Mouse (Mus musculus): Measurements from ENCODE around the gene Gm17409. TPM values are rescaled to one million over a fixed set of nuclear protein-coding genes. Genes with fewer than 3 reads are reported as not detected.

The Gm17409 gene
- polyA plus RNA-seq, 1 experiment = not detected

- TF ChIP-seq CTCF (IDR thresholded peaks at IDR 0.05; ENCODE audit: insufficient read depth, low read length) (no peak), POLR2A (IDR thresholded peaks at IDR 0.05; ENCODE audit: borderline replicate concordance, extremely low read depth, low read depth, low read length) (no peak)
- no peak overlapping the region for H3K4me3 ChIP-seq (replicated peaks; ENCODE audit: extremely low read depth, low read depth, low read length)
- DNase-seq = no peak
- 42% methylated on average over 6 of the region's 6 CpGs for WGBS
- peaks cover 13% of the 10 kb centered on the region for H3K4me1 ChIP-seq (ENCODE audit: control insufficient read depth, insufficient read depth, low read length)
Measured at GRCm38 (mm10) chr2:58480764-58481163, 10.8 kb downstream of the Gm17409 start.

GRCm38 (mm10) chr2:58481450-58482100 is 11.7 kb downstream of the Gm17409 start:
- H3K4me3 ChIP-seq (replicated peaks; ENCODE audit: extremely low read depth, low read depth, low read length) = no peak overlapping the region
- no peak for DNase-seq
- 65% methylated on average over 9 of the region's 9 CpGs for WGBS
- peaks cover 19% of the 10 kb centered on the region for H3K4me1 ChIP-seq (ENCODE audit: control insufficient read depth, insufficient read depth, low read length)
- no peak for TF ChIP-seq POLR2A (IDR thresholded peaks at IDR 0.05; ENCODE audit: borderline replicate concordance, extremely low read depth, low read depth, low read length)
- no peak for TF ChIP-seq CTCF (IDR thresholded peaks at IDR 0.05; ENCODE audit: insufficient read depth, low read length)

GRCm38 (mm10) chr2:58484284-58484965 is 14.5 kb downstream of the Gm17409 start:
- H3K4me3 ChIP-seq (replicated peaks; ENCODE audit: extremely low read depth, low read depth, low read length) = no peak overlapping the region
- DNase-seq = no peak

GRCm38 (mm10) chr2:58485152-58485551 is 15.2 kb downstream of the Gm17409 start:
- no peak for TF ChIP-seq CTCF (IDR thresholded peaks at IDR 0.05; ENCODE audit: insufficient read depth, low read length)
- no peak for TF ChIP-seq POLR2A (IDR thresholded peaks at IDR 0.05; ENCODE audit: borderline replicate concordance, extremely low read depth, low read depth, low read length)
- no peak overlapping the region for H3K4me3 ChIP-seq (replicated peaks; ENCODE audit: extremely low read depth, low read depth, low read length)
- peak; percentile 34 for DNase-seq
- H3K4me1 ChIP-seq (ENCODE audit: control insufficient read depth, insufficient read depth, low read length) = peaks cover 24% of the 10 kb centered on the region
- WGBS = 9% methylated on average over 4 of the region's 4 CpGs

More at GRCm38 (mm10) chr2:58484284-58484965, 14.5 kb downstream of the Gm17409 start:
- no peak for TF ChIP-seq POLR2A (IDR thresholded peaks at IDR 0.05; ENCODE audit: borderline replicate concordance, extremely low read depth, low read depth, low read length)
- TF ChIP-seq CTCF (IDR thresholded peaks at IDR 0.05; ENCODE audit: insufficient read depth, low read length) = no peak
- H3K4me1 ChIP-seq (ENCODE audit: control insufficient read depth, insufficient read depth, low read length) = peaks cover 21% of the 10 kb centered on the region
- 47% methylated on average over 7 of the region's 7 CpGs for WGBS

- TF ChIP-seq POLR2A (IDR thresholded peaks at IDR 0.05; ENCODE audit: borderline replicate concordance, extremely low read depth, low read depth, low read length) = no peak
Measured at GRCm38 (mm10) chr2:58485683-58486082, 15.8 kb downstream of the Gm17409 start.

GRCm38 (mm10) chr2:58486441-58487278 is 16.7 kb downstream of the Gm17409 start:
- no peak for TF ChIP-seq CTCF (IDR thresholded peaks at IDR 0.05; ENCODE audit: insufficient read depth, low read length)
- no peak for TF ChIP-seq POLR2A (IDR thresholded peaks at IDR 0.05; ENCODE audit: borderline replicate concordance, extremely low read depth, low read depth, low read length)
- H3K4me1 ChIP-seq (ENCODE audit: control insufficient read depth, insufficient read depth, low read length) = peaks cover 20% of the 10 kb centered on the region
- 57% methylated on average over 14 of the region's 14 CpGs for WGBS
- H3K4me3 ChIP-seq (replicated peaks; ENCODE audit: extremely low read depth, low read depth, low read length) = no peak overlapping the region
- peak; percentile 29 for DNase-seq

More at GRCm38 (mm10) chr2:58485683-58486082, 15.8 kb downstream of the Gm17409 start:
- no peak for DNase-seq
- no peak overlapping the region for H3K4me3 ChIP-seq (replicated peaks; ENCODE audit: extremely low read depth, low read depth, low read length)
- 66% methylated on average over 3 of the region's 3 CpGs for WGBS
- H3K4me1 ChIP-seq (ENCODE audit: control insufficient read depth, insufficient read depth, low read length) = peaks cover 23% of the 10 kb centered on the region

- TF ChIP-seq POLR2A (IDR thresholded peaks at IDR 0.05; ENCODE audit: borderline replicate concordance, extremely low read depth, low read depth, low read length) (no peak), CTCF (IDR thresholded peaks at IDR 0.05; ENCODE audit: insufficient read depth, low read length) (no peak)
- Histone ChIP-seq H3K4me3 (replicated peaks; ENCODE audit: extremely low read depth, low read depth, low read length) (no peak overlapping the region), H3K4me1 (ENCODE audit: control insufficient read depth, insufficient read depth, low read length) (peaks cover 20% of the 10 kb centered on the region)
- WGBS = 53% methylated on average over 3 of the region's 3 CpGs
- DNase-seq = no peak
Measured at GRCm38 (mm10) chr2:58487279-58487560, 17.3 kb downstream of the Gm17409 start.

- 65% methylated on average over 8 of the region's 8 CpGs for WGBS
- Histone ChIP-seq H3K4me3 (replicated peaks; ENCODE audit: extremely low read depth, low read depth, low read length) (no peak overlapping the region), H3K4me1 (ENCODE audit: control insufficient read depth, insufficient read depth, low read length) (peaks cover 20% of the 10 kb centered on the region)
- TF ChIP-seq POLR2A (IDR thresholded peaks at IDR 0.05; ENCODE audit: borderline replicate concordance, extremely low read depth, low read depth, low read length) (no peak), CTCF (IDR thresholded peaks at IDR 0.05; ENCODE audit: insufficient read depth, low read length) (no peak)
- no peak for DNase-seq
Measured at GRCm38 (mm10) chr2:58488404-58488803, 18.5 kb downstream of the Gm17409 start.

GRCm38 (mm10) chr2:58489275-58489674 is 19.4 kb downstream of the Gm17409 start:
- DNase-seq = peak; percentile 56
- no peak for TF ChIP-seq POLR2A (IDR thresholded peaks at IDR 0.05; ENCODE audit: borderline replicate concordance, extremely low read depth, low read depth, low read length)
- no peak for TF ChIP-seq CTCF (IDR thresholded peaks at IDR 0.05; ENCODE audit: insufficient read depth, low read length)

More at GRCm38 (mm10) chr2:58489275-58489674, 19.4 kb downstream of the Gm17409 start:
- 74% methylated on average over 9 of the region's 9 CpGs for WGBS
- Histone ChIP-seq H3K4me3 (replicated peaks; ENCODE audit: extremely low read depth, low read depth, low read length) (no peak overlapping the region), H3K4me1 (ENCODE audit: control insufficient read depth, insufficient read depth, low read length) (peaks cover 18% of the 10 kb centered on the region)

All from lung, adult 2 months (tissue).